Mouse (Mus musculus): ENCODE data around the gene Btn2a2.

- TF ChIP-seq CTCF (conservative IDR thresholded peaks at IDR 0.05; ENCODE audit: low read length) (no peak), NANOG (IDR thresholded peaks at IDR 0.05; ENCODE audit: borderline replicate concordance, low read length) (no peak)
Measured at GRCm38 (mm10) chr13:23506819-23507515, 18.3 kb upstream of the Btn2a2 start.

Measured in E14TG2a.4 (cell line).